Mouse (Mus musculus) left cerebral cortex, postnatal 36 days (tissue): Measurements from ENCODE around the gene Dazap1. TPM values are rescaled to one million over a fixed set of nuclear protein-coding genes. Genes with fewer than 3 reads are reported as not detected.

ENCODE experiments used
- DNase-seq, 2 experiments: peaks; one replicate each; pipeline ENCODE4 v3.0.0; 2021 to 2022; ENCODE audit warnings: low spot score in 2 of 2, mixed read lengths in 1 of 2
- intact Hi-C: fragments of 180-260 bp; cut with DNase I; formaldehyde crosslinking; loops from one replicate; pipeline ENCODE4 v1.15.1; 2025
- total RNA-seq, 2 experiments: library from RNA; stranded (reverse); gene quantifications; 2 replicates each; pipeline ENCODE4 v1.2.3; 2021

Gene Dazap1
- total RNA-seq, 2 experiments from 2014 or later = 71.7 to 99.0 TPM

- intact Hi-C loops = no loop called here
- no peak for DNase-seq
These were observed 3.8 kb downstream of the Dazap1 start for GRCm38 (mm10) chr10:80265149-80265486.

DNA sequence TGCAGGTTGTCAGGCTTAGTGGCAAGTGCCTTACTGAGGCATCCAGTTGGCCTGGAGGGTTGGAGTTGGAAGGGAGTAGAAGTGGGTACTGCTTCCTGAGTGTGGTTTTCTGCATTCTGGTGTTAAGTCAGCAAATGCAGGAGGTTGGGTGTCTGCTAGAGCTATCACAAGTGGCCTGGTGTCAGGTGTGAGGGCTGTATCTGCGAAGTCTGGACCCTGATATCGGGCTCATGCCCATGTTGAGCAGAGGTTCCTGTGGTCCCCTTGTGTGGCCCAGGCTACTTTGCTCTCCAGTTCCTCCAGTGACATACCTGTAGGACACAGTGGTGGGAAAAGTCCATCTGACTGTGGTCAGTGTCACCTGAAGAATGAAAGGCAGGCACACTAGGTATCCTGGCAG, 8.8 kb downstream of the Dazap1 start:
- DNase-seq = no peak
- intact Hi-C loops = no loop called here

- DNase-seq = no peak
- intact Hi-C loops = no loop called here
These were observed 9.5 kb downstream of the Dazap1 start for GRCm38 (mm10) chr10:80270734-80271181.

DNA sequence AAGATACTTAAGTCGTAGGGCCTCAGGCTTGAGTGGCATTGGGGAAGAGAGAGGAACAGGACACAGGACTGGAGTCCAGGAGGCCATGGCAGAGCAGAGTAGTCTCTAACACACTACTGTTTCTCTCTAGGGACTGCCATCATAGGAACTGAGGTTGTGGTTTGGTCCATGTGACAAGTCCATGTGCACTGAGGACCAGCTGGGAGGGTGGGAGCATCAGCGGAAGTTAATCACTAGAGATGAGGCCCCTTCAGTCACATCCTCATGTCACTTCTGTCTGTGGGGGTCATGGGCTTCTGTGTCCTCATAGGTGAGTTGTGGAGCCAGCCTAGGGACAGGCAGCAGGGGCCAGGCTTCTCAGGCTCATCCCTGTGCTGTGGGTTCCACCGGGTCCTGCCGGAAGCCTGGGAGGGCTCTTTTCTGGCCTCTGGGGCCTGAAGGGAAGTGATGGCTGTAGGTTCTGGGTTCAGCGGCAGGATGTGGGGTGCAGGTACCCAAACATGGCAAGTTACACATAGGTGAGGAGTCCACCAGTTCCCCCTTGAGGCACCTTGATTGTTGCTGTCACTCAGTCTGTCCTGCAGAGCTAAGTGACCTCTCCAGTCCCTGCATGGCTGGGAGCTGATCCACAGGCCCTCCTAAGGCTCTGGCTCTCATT, 10.0 kb downstream of the Dazap1 start:
- no peak for DNase-seq
- intact Hi-C loops = no loop called here

DNA sequence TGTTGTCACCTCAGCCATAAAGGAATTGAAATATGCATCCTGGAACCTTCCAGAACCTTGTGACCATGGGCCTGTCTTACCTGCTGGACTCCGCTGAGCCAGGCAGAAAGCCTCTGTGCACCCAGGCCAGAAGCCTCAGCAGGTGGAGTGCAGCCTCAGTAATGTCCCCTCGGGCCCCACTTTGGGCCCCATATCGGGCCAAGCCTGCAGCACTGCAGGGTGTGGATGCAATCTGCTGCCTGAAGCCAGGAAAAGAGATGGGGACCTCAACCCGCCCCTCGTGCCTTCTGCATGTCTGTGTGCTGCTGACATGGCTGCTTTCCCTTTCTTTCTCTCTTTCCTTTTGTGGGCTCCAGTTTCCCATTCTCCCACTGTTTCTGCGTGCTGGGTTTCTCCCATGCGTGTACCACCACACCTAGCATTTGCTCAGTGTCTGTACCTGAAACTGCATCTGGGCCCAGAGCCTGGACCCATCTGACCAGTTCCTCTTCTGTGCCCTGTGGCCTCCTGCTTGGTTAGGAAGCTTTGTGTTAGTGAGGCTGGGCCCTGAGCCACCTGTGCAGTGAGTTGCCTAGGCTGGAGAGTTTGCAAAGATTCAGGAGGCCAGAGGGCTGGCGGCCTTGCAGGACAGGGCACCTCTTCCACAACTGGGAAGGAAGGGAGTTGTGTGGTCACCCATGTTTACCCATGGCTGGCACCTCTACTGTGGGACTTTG, 10.7 kb downstream of the Dazap1 start:
- intact Hi-C loops = no loop called here
- no peak for DNase-seq

DNA sequence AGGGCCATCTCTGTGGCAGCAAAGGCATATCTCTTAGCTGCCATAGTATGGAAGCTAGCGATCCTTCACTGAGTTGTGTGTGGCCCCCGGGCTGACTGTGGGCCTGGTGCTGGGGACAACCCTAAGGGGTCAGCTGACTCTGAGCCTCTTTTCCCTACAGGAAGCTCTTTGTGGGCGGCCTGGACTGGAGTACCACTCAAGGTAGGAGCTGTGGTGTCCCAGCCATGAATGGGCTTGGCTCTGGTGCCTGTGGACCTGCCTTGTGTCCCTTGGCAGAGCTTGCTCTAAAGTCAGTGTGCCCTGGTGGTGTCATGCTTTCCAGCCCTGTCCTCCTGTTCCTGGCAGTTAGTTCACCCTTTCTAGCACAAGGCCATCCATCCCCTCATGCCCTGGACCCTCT, 12.6 kb downstream of the Dazap1 start:
- intact Hi-C loops = no loop called here
- no peak for DNase-seq

DNA sequence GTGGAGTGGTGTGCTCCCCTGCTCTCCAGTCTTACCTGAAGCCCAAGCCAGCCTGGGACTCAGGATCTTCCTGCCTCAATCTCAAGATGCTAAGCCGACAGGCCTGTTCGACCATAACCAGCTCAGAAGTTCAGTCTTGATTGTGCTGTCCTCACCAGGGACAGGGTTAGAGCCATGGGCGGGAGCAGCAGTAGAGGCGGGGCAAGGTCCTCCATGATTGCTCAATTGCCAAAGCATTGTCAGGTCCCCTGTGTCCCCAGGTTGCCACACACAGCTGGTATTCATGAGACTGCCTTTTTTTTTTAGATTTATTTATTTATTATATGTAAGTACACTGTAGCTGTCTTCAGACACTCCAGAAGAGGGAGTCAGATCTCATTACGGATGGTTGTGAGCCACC, 15.0 kb downstream of the Dazap1 start:
- no peak for DNase-seq
- intact Hi-C loops = no loop called here

GRCm38 (mm10) chr10:80278390-80278789, 17.1 kb downstream of the Dazap1 start:
- DNase-seq = no peak
- intact Hi-C loops = no loop called here

GRCm38 (mm10) chr10:80279273-80279672, 18.0 kb downstream of the Dazap1 start:
- DNase-seq = no peak
- intact Hi-C loops = no loop called here

- intact Hi-C loops = no loop called here
- no peak for DNase-seq
These were observed 20.0 kb downstream of the Dazap1 start for GRCm38 (mm10) chr10:80281304-80281703.

- no peak for DNase-seq
These were observed 20.7 kb downstream of the Dazap1 start for GRCm38 (mm10) chr10:80281921-80282371.

DNA sequence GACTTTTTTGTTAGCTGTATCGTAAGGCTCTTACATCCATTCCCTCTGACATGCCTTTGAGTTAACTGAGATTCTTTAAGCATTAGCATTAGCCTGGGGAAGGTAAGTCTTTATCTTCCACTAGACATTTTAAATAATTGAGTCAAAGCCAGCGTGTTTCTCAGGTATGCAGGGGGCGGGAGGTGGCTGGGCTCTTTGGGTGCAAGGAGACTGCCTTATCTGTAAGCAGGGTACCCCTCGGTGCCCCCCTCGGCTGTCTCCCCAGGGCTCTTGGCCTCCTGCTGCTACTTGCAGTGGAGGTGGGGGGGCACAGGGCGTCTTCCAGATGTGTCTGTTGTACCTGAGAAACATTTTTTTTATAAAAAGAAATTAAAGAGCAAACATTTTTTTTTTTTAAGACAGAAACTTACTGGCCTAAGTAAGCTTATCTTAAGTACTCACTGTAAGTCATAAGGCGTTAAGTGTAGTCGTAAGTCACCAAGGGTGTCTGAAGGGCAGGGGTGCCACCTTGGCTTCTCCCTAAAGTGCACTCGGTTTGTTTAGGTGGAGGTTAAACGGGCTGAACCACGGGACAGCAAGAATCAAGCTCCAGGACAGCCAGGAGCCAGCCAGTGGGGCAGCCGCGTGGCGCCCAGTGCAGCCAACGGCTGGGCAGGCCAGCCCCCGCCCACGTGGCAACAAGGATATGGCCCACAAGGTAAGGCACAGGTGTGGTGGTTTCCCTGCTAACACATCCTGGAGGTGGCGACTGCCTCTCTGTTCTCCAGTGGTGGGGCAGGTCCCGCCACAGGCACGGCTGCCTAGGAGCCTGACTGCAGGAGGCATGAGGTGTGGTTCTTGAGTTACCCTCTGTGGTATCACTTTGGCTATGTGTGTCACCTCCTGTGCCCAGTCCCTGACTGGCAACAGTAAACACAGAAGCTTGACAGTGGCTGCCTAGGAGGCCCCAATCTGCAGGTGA, 21.5 kb downstream of the Dazap1 start:
- intact Hi-C loops = no loop called here
- DNase-seq = no peak

More at GRCm38 (mm10) chr10:80281921-80282371, 20.7 kb downstream of the Dazap1 start:
- intact Hi-C loops = no loop called here

- intact Hi-C loops = no loop called here
- DNase-seq = no peak
These were observed 24.2 kb downstream of the Dazap1 start for GRCm38 (mm10) chr10:80285222-80286070.

GRCm38 (mm10) chr10:80288097-80288496, 26.8 kb downstream of the Dazap1 start:
- intact Hi-C loops = no loop called here
- DNase-seq = no peak

- DNase-seq = no peak
- intact Hi-C loops = no loop called here
These were observed 27.4 kb downstream of the Dazap1 start for GRCm38 (mm10) chr10:80288657-80289056.

DNA sequence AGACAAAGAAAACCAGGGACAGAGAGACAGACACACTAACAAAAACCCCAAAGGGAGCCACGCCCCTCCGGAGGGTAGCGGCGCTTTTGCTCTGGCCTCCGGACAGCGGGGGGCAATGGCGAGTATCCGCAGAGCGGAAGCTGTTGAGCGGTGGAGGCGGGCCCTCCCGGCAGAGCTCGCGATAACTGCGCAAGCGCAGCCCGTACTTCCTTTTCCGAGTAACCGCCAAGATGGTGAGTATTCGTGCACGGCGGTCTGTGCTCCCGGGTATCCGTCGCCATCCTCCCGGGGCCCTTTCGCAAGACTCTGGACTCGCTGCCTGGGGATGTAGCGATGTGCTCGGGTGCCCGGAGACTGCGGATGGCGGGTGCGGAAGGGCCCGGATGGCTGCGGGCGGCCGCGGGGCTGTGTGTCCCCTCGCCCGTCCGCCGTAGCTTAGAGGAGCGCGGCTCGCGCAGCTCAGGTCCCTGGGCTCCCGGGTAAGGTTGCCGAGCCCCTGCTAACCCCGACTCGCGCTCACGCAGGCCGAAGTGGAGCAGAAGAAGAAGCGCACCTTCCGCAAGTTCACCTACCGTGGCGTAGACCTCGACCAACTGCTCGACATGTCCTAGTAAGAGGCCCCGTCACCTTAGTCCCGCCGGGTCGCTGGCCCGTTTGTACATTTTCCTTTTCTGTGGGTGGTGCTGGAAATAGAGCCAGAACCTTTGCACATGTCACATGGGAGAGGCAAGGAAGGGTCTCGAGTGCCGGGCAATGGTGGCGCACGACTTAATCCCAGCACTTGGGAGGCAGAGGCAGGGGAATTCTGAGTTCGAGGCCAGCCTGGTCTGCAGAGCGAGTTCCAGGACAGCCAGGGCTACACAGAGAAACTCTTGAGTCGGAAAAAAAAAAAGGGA, 31.2 kb downstream of the Dazap1 start, which contains the start of gene Rps15:
Gene Rps15, plus strand, starts transcription at position 203 of the 896 bp plus-strand sequence.
- peak; percentile 92 for DNase-seq
- intact Hi-C loops = no loop called here

DNA sequence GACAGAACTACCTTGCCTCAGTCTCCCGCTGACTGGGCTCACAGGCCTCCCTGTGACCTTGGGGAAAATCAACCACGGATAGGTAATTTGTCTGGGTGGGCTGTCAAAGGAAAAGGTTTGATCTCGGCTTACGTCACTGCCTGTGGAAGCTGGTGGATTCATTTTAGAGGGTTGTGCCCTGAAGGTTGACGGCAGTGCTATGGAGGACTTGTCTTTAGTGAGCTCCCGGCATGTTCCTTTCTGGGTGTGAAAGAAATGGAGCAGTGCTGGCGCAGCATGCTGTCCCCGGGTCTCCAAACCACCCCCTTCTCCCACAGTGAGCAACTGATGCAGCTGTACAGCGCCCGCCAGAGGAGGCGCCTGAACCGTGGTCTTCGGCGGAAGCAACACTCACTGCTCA, 32.0 kb downstream of the Dazap1 start:
- intact Hi-C loops = no loop called here
- no peak for DNase-seq

DNA sequence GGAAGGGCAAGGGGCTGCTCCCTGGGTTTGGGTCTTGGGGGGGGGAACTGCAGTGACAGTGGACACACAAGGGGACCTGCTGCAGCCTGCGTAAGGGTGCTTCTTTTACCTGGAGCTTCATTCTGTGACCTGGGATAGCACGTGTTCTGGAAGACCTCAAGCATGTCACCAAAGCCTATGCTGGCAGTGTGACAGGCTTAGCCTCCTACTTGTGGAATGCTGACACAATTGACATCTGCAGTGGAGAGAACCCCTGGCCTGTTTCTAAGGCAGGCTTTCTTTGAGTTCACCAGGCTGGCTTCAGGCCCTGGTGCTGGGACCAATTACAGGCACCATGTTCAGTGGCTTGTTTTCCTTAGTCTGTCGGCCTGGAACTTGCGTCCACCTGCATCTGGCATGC, 33.0 kb downstream of the Dazap1 start:
- DNase-seq = no peak
- intact Hi-C loops = no loop called here
